Mouse (Mus musculus) mesoderm, embryonic 11.5 days (tissue): ENCODE data around the gene Havcr1.
"Not testable (repeated sequence)": the region's sequence is repeated elsewhere in the genome, so short reads cannot be mapped to it uniquely, and the experiment has no call there.

Experiments
- DNase-seq: peaks from one replicate; pipeline ENCODE4 v3.0.0-alpha.2; 2012; ENCODE audit warnings: low read depth, low spot score

Gene Havcr1

DNA sequence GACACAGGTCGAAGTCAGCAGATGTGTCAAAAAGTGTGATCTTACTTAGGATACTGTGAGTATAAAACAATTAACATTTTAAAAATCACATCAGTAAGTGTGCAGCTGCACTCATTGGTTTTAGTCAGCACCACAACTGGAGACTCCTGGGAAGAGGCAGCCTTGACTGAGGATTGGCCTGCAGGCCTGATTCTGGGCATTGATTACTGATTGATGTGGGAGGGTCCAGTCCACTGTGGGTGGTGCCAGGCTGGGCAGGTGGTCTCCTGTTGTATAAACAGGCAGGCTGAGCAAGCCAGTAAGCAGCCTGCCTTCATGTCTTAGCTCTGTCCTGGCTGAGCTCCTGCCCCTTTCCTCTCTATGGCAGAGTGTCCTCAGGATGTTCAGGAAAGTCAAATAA lies at the start of gene Havcr1:
Havcr1 (plus strand) TSS at position 5 of the 400 bp plus-strand sequence.
- DNase-seq = not testable (repeated sequence)

DNA sequence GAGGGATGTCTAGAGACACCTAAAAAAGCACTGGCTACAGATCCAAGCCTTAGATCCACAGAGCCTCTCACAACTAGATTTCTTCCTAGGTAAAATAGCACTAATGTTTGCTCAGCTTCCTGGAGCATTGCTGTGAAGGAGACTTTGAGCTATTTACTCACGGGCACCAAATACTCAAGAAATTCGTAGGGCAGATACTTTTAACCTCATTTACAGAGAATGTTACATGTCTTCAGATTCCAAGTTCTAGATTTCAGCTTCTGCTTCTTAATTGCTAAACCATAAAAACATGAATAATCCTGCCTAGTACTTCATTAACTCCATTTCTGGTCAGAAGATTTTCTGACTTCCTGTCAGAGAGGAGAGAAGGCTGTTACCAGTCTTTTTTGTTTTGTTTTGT lies 44.7 kb upstream of the Havcr1 start:
- DNase-seq = no peak

DNA sequence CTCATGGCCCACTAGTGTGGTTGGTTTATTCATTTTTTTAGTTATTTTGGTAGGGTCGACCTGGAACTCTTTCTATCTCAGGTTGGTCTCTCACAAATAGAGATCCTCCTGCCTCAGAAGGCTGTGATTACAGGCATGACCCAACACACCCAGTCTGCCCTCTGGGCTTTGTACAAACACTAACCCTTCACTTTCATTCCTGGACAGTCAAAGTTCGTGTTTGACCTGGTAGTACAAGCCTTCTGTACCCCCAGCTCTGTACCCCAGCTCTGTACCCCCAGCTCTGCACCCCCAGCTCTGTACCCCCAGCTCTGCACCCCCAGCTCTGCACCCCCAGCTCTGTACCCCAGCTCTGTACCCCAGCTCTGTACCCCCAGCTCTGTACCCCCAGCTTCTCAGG lies 39.0 kb upstream of the Havcr1 start:
- DNase-seq = not testable (repeated sequence)

DNA sequence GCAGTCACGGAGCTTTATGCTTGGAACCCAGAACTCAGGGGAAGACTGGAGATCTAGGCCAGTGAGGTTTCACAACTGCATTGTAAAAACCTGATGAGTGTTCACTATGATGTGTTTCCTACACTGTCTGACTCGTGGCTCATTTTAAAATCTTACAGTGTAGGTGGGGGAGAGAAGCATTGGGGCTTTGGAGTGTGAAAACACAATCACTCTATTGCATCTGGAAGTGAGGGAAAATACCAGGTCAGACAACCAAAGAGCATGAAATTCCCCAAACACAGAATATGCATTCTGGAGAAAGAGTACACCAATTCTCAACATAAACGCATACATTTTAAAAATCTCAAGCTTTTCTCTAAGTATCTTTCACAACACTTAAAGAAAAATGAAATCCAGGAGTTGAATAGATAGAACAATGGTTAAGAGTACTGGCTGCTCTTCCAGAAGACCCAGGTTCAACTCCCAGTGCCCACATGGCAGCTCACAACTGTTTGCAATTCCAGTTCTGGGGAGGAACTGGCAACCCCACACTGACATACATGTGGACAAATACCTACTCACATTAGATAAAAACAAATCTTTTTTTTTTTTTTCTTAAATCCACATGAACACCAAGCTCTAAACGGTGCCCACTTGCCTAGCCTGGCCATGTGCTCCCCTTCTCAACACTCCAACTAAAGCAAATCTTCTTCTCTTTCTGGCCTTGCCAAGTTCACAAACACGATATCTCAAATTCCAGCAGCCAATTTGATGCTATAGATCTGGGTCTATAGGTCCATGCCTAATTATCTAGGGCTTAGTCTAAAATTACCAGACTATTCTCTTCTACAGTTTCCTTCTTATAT lies 37.2 kb upstream of the Havcr1 start:
- DNase-seq = no peak

DNA sequence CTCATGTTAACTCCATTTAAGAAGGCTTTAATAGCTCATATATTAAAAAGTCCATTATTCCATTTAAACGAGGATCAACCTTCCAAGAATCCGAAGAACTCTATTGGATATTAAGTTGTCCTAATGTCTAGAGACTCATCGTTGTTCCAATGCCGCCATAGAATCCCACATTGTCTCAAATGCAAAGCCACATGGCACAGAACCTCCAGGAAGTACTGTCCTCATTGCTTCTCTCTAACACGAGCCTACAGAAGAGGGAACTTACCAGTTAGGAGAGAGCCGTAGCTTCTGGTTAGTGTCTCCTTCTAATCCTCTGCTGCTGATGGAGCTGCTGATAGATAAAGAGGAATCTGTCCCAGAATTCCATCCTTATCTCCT lies 36.6 kb upstream of the Havcr1 start:
- DNase-seq = no peak

DNA sequence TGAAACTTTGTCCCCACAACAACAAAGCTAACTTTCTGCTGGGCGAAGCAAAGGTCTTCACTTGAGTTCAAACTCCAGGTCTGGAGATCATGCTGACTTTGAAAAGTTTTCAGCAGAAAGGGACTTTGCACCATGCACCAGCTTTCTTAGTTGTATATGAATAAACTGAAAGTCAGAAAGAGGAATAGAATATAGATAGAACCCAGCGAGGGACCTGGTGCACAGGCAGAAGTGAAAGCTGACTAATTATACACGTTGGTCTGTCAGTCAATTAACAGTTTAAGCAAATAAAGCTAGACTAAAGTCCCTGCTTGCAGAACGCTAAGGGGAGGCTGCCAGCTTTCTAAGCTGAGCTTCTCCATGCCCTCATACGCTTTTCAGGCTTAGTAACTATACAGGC lies 36.0 kb upstream of the Havcr1 start:
- no peak for DNase-seq

DNA sequence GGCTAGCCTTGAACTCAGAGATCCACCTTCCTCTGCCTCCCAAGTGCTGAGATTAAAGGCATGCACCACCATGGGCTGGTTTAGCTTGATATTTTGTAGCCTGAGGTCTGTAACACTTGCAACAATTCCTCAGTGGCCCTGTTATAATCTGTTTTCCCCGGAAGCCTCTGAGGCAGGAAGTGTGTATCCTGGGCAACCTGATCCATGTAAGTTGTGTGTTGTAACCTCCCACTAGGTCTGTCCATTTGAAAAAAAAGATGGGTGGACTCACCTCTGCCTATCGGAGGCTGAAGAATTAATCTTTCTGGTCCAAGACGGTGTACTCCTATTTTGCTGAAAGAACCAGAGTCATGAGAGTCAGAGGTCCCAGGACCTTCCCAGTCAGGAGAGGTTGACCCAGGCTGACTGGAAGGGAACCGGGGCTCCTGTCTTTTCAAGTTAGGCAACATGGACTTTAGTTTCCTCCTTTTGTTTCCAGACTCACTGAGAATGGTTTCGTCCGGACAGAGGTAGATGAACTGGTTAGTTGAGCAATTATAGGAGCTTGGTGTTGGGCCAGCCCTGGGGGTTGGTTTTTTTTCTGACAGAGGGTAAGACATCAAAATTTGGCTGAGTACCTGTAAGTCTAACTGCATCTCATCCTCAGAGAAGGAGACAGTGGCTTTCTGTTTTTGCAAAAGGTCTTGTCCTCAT lies 28.1 kb upstream of the Havcr1 start, which contains the start of gene Timd2:
Timd2 (minus strand) TSS at position 398 of the 693 bp plus-strand sequence.
- DNase-seq = no peak

DNA sequence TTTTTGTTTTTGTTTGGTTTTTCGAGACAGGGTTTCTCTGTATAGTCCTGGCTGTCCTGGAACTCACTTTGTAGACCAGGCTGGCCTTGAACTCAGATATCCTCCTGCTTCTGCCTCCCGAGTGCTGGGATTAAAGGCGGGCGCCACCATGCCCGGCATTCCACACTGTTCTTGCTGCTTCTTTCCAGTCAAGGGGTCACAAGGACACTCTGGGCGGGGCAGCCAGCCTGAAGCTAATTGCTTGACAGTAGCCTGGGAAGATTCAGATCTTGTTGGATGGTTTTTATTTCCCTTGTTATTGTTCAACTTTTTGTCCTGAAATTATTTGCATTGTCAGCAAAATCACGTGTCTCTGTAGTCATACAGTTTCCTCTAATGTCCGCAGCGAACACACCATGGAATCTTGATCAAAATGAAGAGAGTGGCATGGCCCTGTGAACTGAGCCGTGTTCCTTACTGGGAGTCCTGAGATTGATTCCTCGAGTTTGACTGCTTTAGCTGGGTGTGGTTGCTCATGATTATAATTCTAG lies 3.3 kb upstream of the Havcr1 start:
- no peak for DNase-seq

DNA sequence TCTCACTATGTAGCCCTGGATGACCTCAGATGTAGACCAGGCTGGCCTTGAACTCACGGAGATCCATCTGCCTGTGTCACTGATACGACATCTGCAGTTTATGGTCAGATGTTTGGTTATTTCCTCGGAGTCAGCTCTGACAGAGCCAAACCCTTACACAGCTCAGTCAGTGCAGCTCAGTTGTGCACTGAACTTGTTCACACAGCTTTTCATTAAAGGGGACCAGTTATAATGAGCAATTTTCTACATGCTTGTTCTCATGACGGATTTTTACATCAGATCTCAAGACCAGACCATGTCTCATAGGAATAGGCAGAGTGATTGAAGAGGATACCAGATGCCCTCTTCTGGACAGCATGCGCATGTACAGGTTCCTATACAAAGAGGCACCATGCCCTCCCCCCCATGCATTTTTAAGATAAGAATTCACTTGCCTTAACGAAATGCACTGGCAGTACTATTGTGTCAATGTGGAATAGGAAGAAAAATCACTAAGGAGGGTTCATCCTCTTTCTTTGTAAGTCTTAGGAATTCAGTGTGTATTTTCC lies 1.6 kb upstream of the Havcr1 start:
- peak; percentile 25 for DNase-seq

DNA sequence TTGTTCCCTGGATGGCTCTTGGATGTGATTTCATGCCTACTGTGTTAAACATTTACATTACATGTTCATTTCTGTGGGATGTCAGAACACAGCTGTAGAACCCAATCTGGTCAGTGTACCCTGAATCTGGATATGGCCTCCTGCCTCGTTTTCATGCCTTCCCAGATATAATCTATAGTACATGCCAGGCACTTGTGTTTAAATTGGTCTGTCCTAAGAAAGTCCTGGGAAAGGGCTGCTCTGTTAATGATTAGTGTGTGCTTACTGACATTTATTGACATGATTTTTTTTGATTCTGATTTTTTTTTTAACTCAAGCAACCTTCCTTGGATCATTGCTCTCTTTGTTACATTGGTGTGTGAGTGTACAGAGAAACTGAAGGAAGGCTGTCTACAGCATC lies 263 bp upstream of the Havcr1 start:
- DNase-seq = no peak

DNA sequence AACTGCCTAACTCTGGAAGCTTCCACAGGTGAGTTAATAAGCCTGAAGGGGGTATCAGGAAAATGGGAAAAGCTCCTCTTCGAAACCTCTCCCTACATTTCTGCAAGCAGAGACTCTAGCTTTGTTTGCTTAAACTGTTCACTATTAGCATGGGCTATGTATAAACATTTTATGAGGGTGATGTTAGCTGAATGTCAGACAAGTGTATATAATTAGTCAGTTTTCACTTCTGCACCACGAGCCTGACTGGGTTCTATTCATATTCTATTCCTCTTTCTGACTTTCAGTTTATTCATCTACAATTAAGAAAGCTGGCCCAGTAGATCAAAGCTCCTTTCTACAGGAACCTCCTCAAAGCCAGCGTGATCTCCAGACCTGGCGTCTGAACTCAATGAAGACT lies 4.6 kb downstream of the Havcr1 start:
- DNase-seq = no peak

DNA sequence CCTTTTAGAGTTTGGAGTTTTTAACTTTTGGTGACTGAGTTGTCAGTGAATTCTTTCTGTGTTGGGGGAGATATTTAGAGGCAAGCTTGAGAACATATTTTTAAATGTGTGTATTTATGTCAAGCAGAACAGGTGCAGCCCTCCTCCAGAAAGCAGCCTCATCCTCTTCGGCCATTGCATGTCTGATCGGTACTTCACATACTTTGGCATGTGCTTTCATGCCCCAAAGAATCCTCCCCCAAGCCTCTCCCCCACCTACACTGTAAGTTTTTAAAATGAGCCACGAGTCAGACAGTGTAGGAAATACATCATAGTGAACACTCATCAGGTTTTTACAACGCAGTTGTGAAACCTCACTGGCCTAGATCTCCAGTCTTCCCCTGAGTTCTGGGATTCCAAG lies 6.0 kb downstream of the Havcr1 start:
- no peak for DNase-seq

DNA sequence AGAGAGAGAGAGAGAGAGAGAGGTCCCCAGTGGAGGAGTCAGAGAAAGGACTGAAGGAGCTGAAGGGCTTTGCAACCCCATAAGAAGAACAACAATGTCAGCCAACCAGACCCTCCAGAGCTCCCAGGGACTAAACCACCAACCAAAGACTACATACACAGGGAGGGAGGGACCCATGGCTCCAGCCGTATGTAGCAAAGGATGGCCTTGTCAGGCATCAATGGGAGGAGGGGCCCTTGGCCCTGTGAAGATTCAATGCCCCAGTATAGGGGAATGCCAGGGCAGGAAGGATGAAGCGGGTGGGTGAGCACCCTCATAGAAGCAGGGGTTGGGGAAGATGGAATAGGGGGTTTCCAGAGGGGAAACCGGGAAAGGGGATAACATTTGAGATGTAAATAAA lies 6.8 kb downstream of the Havcr1 start:
- DNase-seq = no peak

DNA sequence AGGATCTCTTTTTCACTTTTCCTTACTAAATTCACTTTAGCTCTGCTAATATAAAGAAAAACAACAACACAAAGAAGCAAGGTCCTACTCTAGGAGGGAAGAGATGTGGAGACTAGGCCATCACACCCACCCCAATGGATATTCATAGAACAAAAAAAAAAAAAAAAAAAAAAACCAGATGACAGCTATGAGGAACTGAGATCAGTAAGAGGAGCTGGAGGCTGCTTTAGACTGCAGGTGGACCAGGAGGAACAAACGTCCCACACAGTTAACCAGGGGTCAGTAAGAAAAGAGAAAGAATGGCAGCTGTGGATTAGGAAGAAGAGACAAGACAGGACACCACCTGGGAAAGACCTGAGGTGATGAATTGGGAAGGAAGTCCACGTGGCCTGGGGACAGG lies 13.1 kb downstream of the Havcr1 start:
- DNase-seq = no peak

DNA sequence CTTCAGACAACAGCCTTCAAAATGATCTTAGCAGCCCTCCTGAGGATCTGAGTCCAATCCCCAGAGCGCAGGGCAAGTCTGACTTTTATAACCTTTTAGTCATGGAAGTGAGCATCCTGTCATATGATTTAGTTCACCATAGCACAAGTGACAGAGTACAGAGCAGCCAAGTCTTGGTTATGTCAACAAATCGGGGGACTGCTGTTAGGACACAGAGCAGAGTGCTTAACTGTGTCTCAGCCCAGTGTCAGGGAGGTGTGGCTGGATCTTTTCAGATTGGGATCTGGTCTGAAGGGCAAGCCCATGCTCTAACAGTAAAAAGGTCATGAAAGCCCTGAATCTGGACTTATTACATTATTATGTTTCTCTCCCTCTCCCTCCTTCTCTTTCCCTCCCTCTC lies 18.8 kb downstream of the Havcr1 start:
- DNase-seq = no peak

DNA sequence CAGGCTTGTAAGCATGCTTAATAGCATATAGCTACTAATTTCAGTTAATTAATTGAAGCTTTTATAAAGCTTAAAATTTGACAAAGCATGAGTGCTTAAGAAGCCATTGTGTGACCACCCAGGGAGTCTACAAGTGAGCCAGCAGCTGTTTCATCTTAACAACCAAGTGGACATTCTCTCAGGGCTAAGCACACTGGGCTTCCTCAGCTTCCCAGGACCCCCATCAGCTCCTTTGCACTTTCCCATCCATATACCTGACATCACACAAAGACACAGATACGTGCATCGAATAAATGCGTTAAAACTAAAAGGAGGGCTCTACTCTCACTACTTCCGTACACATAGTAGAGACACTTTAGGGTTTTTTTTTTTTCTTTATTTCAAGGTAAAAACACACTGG lies 19.8 kb downstream of the Havcr1 start:
- DNase-seq = no peak

DNA sequence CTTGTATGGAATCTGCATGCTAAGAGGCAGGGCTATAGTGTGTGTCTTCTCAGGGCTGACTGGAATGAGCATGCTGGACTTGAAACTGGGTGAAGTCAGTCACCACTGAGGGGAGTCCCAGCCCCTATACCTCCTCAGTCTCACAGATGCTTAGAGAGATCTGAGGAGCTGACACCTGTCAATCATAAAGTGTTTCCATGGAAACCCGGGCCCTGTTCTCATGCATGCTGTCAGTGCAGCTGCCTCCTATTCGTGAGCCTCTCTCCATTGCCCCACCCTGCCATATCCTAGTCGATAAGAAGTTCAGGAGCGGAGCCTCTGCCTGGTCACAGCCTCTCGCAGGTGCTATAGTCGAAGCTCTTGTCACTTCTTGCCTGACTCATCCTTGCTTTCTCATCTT lies 20.8 kb downstream of the Havcr1 start:
- not testable (repeated sequence) for DNase-seq

DNA sequence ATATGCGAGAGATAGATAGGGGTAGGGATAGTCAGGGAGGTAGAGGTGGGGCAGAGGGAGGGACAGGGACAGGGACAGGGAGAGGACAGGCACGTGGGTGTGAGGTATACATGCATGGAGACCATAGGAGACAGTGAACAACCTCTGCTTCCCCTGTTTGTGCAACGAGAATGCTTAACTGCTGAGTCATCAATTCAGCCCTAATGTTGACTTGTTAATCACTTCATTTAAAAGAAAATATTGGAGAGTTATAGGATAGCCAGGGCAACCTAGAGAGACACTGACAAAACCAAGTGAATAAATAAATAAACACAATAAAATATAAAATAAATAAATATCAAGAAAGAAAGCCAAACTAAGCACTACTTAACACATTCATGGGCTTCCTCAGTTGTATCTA lies 42.0 kb downstream of the Havcr1 start:
- DNase-seq = no peak

DNA sequence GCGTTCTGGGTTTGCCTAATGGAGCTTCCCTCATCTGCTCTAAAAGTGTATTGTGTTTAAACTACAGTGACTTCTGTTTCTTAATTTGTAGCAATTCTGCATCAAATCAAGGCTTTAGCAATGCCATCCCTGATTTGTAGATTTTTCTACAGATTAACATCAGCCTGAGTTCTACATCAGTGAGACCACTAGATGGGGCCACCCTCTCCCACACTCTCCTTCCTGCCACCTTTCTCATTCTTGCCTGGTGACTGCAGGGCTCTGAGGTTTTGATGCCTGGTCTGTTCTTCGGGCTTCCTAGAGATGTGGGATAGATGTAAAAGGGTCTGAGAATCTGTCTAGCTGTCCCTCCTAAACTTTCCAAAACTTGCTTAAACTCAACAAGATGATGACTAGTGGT lies 44.9 kb downstream of the Havcr1 start:
- DNase-seq = no peak

DNA sequence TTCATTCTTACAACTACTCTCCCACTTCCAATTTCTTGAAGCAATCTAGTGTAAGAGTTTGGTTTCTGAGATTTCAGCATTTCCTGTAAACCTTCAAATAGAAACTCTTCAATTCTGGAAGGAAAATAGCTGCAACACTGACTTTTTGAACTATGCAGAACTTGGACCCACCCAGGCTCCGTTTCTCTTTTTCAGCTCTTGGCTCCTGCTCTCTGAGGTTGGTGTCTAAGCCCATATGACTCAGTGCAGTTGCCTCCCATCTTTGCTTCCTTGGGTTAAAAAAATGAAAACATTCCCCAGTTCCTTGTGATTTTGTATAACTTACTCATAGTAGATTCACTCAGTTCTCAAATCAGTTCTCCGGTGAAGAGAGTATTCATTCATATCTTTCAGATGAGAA lies 69.6 kb downstream of the Havcr1 start:
- no peak for DNase-seq

DNA sequence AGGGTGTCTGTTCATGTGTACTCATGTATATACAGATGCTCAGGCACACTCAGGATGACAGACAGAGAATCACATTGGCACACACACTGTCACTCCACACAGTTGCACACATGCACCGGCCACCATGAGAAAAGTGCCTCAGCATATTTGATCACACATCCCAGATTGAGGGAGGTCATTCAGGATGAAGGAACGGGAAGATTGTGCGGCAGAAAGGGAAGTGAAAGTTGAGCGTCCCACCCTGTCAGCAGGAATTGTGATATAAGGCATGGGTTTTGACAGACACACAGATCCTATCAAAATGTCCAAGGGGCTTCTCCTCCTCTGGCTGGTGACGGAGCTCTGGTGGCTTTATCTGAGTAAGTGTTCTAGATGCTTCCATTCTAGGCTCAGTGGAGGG lies 75.6 kb downstream of the Havcr1 start, which contains the start of gene Timd4:
Timd4 (plus strand) TSS at position 290 of the 400 bp plus-strand sequence.
- no peak for DNase-seq

DNA sequence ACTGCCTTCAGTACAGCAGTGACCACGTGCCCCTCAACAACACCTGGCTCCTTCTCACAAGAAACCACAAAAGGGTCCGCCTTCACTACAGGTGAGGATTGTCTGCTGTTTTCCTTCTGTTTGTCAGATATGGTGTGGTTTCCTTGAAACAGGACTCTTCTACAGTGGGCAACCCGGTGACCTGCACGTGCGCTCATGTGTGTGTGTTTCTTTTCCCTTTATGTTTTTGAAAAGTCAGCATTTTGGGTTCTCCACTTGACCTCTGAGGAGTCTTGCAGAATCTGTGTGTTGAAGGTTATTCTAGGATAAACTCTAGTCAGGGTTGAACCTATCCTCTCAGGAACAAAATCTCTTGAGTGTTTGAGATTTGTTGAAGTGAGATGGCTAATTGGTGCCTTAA lies 82.8 kb downstream of the Havcr1 start:
- no peak for DNase-seq

DNA sequence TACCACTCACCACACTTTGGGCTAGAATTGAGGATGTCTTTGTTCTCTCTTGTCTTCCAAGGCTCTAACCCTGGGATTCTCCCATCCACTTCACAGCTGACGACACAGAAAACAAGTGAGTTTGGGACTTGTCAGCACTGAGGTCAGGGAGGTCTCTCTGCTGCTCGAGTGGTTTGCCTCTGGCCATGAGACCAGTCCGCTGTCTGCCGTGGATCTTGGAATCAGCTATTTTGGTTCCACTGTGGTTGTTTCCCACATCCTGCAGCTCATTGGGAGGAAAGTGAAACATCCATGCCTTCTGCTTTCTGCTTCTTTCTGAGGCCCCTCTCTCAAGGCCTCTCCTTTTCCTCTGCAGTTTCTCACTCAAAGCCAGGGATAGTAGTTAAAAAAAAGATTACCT lies 85.0 kb downstream of the Havcr1 start:
- no peak for DNase-seq
